Mouse (Mus musculus): ENCODE measurements around the gene Tmpo. TPM values are rescaled to one million over a fixed set of nuclear protein-coding genes. Genes with fewer than 3 reads are reported as not detected.

Gene Tmpo
- polyA plus RNA-seq, 1 experiment from 2014 or later = 275 TPM

DNA sequence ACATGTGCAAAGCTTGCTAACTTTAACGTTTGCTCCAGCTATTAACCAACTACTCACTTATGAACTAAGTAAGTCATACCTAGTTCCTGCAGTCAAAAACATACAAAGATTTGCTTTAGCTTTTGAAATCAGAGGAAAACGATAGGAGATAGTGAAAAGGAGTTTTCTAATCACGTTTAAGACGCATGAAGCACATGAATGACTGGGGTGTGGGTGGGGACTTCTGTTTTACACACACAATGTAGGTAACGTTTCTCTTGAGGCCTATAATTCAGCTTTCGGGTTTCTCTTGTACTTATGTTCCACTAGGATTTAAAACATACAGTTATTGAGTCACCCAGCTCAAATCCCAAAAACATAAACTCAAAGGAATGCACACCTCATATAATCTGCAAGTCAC is 58.5 kb downstream of the Tmpo start:
- WGBS = 49% methylated on average over 6 of the region's 6 CpGs
- Histone ChIP-seq H3K27me3 (ENCODE audit: low read depth, poor library complexity, severe bottlenecking) (no peaks in the 10 kb centered on the region), H3K9me3 (replicated peaks) (no peaks in the 10 kb centered on the region), H3K4me3 (peak overlapping the region; percentile 77), H3K27ac (replicated peaks) (peak overlapping the region; percentile 93), H3K4me1 (peaks cover 19% of the 10 kb centered on the region), H3K36me3 (peaks cover 50% of the 10 kb centered on the region)
- DNase-seq (ENCODE audit: low spot score) = no peak

DNA sequence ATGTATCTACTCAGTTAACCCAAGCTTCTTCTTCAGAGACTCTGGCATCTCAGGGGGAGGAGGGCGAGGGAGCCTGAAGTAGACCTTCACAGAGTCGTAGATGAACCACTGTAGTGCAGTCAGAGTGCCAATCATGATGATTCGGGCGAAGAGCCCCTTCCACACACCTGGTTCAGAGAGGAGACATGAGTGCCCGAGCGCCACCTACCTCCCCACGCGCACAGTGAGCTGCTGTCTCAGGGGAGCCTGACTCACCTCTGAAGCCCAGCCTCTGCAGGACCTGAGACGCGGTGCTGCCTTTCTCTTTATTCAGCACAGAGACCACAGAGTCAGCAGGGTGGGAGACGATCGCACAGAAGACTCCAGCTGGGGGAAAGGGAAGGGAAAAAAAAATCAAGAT is 64.2 kb downstream of the Tmpo start:
- H3K36me3 ChIP-seq = peaks cover 100% of the 10 kb centered on the region
- no peak for DNase-seq (ENCODE audit: low spot score)
- H3K9me3 ChIP-seq (replicated peaks) = peaks cover 13% of the 10 kb centered on the region; the same call in 1 of the 2 replicates
- no peaks in the 10 kb centered on the region for H3K27me3 ChIP-seq (ENCODE audit: low read depth, poor library complexity, severe bottlenecking)
- H3K4me3 ChIP-seq = no peak overlapping the region
- no peak overlapping the region for H3K27ac ChIP-seq (replicated peaks)
- 93% methylated on average over 12 of the region's 12 CpGs for WGBS
- H3K4me1 ChIP-seq = peaks cover 3% of the 10 kb centered on the region

DNA sequence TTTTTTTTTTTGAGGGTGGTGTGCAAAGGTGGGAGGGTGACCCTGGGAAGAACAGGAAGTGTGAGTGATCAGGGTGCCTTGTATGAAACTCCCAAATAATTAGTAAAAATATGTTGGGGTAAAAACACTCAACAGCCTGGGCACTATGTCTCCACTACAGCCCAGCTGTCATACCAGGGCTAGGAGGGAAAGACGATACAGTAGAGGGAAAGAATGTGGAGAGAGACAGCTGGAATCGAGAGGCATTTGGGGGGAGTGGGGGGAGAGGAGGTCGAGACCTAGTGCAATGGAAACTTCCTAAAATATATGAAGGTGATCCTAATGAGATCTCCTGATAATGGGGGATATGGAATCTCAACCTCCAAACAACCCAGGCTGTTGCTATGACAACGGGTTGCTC is 71.3 kb downstream of the Tmpo start:
- H3K9me3 ChIP-seq (replicated peaks) = peaks cover 9% of the 10 kb centered on the region; the same call in 1 of the 2 replicates
- peaks cover 31% of the 10 kb centered on the region for H3K36me3 ChIP-seq
- WGBS = 80% methylated on average over 4 of the region's 4 CpGs

DNA sequence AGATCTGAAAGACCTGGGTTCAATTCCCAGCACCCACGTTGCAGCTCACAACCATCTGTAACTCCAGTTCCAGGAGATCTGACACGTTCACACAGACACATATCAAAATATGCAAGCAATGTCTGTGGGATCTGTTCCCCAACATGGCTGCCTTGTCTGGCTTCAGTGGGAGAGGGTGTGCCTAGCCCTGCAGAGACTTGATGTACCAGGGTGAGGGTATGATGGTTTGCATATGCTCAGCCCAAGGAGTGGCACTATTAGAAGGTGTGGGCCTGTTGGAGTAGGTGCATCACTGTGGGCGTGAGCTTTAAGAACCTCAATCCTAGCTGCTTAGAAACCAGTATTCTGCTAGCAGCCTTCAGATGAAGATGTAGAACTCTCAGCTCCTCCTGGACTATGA is 75.1 kb downstream of the Tmpo start:
- 82% methylated on average over 3 of the region's 3 CpGs for WGBS
- no peak for DNase-seq (ENCODE audit: low spot score)
- no peaks in the 10 kb centered on the region for H3K27me3 ChIP-seq (ENCODE audit: low read depth, poor library complexity, severe bottlenecking)
- no peaks in the 10 kb centered on the region for H3K4me1 ChIP-seq
- peaks cover 13% of the 10 kb centered on the region for H3K36me3 ChIP-seq
- H3K4me3 ChIP-seq = no peak overlapping the region
- no peaks in the 10 kb centered on the region for H3K9me3 ChIP-seq (replicated peaks)
- no peak overlapping the region for H3K27ac ChIP-seq (replicated peaks)

More for the DNA sequence above, 71.3 kb downstream of the Tmpo start:
- no peaks in the 10 kb centered on the region for H3K27me3 ChIP-seq (ENCODE audit: low read depth, poor library complexity, severe bottlenecking)
- H3K27ac ChIP-seq (replicated peaks) = no peak overlapping the region
- no peak for DNase-seq (ENCODE audit: low spot score)
- no peak overlapping the region for H3K4me3 ChIP-seq
- H3K4me1 ChIP-seq = no peaks in the 10 kb centered on the region

DNA sequence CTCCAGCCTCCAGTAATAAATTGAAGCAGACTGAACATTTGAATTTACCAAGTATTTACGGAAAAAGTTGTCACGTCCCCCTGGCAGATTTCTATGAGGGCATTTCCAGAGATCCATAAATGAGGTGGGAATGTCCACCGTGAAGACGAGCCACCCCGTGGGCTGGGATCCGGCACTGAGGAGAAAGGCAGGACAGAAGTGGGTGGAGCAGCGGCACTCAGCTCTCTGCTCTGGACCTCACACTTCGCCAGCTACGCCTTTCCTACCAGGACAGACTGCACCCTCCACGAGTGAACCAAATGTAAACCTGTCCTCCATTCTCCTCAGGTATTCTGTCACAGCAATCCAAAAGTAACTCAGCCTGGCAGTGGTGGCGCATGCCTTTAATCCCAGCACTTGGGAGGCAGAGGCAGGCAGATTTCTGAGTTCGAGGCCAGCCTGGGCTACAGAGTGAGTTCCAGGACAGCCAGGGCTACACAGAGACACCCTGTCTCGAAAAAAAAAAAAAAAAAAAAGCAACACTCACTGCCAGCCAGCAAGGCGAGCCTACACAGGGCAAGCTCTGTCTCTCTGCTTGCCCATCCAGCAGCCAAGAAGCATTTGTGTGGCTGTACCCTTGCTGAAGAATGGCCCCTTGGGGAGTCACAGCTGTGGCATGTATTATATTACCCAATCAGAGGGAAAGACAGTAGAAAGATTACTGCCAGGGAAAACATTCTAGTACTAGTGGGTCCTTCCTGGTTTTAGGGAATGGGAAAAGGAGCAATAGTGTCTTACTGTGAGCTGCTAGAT is 78.1 kb downstream of the Tmpo start:
- WGBS = 94% methylated on average over 14 of the region's 14 CpGs

DNA sequence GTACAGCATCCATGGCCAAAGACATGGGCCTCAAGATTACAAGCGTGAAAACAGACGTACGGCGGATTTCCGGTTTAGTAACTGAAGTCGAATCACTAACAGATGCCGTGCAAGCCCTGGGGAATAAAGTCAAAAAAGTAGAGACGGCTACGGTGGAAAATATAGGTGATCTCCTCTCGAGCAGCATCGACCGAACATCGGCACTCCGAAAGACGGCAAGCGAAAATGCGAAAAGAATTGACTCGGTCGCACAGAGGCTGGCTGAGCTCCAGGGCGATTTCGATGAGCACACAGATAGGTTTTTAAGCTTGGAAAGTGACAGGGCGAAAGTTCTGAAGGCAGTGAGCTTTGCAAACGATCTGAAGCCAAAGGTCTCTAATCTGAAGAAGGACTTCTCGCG is 79.2 kb downstream of the Tmpo start:
- Histone ChIP-seq H3K27me3 (ENCODE audit: low read depth, poor library complexity, severe bottlenecking) (no peaks in the 10 kb centered on the region), H3K27ac (replicated peaks) (no peak overlapping the region), H3K4me3 (no peak overlapping the region), H3K36me3 (peaks cover 13% of the 10 kb centered on the region), H3K4me1 (no peaks in the 10 kb centered on the region), H3K9me3 (replicated peaks) (no peaks in the 10 kb centered on the region)
- no peak for DNase-seq (ENCODE audit: low spot score)
- WGBS = 95% methylated on average over 25 of the region's 25 CpGs

More for the DNA sequence above, 78.1 kb downstream of the Tmpo start:
- no peak overlapping the region for H3K27ac ChIP-seq (replicated peaks)
- H3K27me3 ChIP-seq (ENCODE audit: low read depth, poor library complexity, severe bottlenecking) = no peaks in the 10 kb centered on the region
- no peak for DNase-seq (ENCODE audit: low spot score)
- peaks cover 13% of the 10 kb centered on the region for H3K36me3 ChIP-seq
- H3K4me1 ChIP-seq = no peaks in the 10 kb centered on the region
- H3K9me3 ChIP-seq (replicated peaks) = no peaks in the 10 kb centered on the region
- no peak overlapping the region for H3K4me3 ChIP-seq

DNA sequence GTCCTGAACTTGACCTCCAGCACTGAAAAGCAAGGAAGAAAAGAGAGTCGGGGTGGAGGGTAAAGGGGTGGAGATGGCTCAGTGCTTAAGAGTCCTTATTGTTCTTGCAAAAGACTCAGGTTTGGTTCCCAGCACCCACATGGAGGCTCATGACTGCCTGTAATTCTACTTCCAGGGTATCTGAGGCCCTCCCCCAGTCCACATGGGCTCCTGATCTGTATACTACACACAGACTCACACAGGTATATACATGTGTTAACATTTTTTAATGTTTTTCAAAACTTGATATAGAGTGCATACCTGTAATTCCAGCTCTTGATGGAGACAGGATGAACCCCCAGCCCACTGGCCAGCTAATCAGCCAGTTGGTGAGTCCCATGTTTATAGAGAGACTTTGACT is 81.0 kb downstream of the Tmpo start:
- no peak for DNase-seq (ENCODE audit: low spot score)
- Histone ChIP-seq H3K4me3 (no peak overlapping the region), H3K27ac (replicated peaks) (no peak overlapping the region), H3K36me3 (peaks cover 19% of the 10 kb centered on the region), H3K4me1 (no peaks in the 10 kb centered on the region), H3K27me3 (ENCODE audit: low read depth, poor library complexity, severe bottlenecking) (no peaks in the 10 kb centered on the region), H3K9me3 (replicated peaks) (no peaks in the 10 kb centered on the region)
- 83% methylated on average over 1 of the region's 1 CpGs for WGBS

DNA sequence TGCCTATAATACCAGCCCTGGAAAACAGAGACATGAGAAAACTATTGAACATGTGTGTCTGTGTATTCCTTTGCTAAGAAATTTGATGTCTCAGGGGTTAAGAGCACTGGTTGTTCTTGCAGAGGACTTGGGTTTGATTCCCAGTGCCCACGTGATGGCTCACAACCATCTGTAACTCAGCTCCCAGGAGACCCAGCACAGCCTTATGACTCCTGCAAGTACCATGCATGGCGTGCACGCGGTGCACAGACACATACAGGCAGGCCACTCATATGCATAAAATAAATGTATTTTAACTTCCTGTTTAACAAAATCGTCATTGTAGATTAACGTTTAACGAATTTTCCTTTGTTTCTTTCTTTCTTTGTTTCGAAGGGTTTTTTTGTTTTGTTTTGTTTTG is 83.1 kb downstream of the Tmpo start:
- Histone ChIP-seq H3K4me3 (no peak overlapping the region), H3K27me3 (ENCODE audit: low read depth, poor library complexity, severe bottlenecking) (no peaks in the 10 kb centered on the region), H3K9me3 (replicated peaks) (no peaks in the 10 kb centered on the region), H3K36me3 (peaks cover 19% of the 10 kb centered on the region), H3K27ac (replicated peaks) (no peak overlapping the region), H3K4me1 (no peaks in the 10 kb centered on the region)
- WGBS = 91% methylated on average over 8 of the region's 8 CpGs
- no peak for DNase-seq (ENCODE audit: low spot score)

Other genes with a start within 250 kb of the Tmpo start
- 18.1 and 21.5 TPM in 2 replicates for gene Apaf1, start 98.5 kb downstream of the Tmpo start, polyA plus RNA-seq (2016; fragmentation: Nextera tagmentation; extraction: Ambion mirVana)
- gene Ikbip, start 98.4 kb downstream of the Tmpo start, polyA plus RNA-seq (2016; fragmentation: Nextera tagmentation; extraction: Ambion mirVana) = 20.9 and 23.0 TPM in 2 replicates
- gene Slc25a3, start 57.3 kb downstream of the Tmpo start, polyA plus RNA-seq (2016; fragmentation: Nextera tagmentation; extraction: Ambion mirVana) = 384 and 388 TPM in 2 replicates

All from midbrain, embryonic 10.5 days (tissue).